Mouse (Mus musculus): ENCODE data around the gene 1700029I15Rik. TPM values are rescaled to one million over a fixed set of nuclear protein-coding genes. Genes with fewer than 3 reads are reported as not detected.

The 1700029I15Rik gene
- polyA plus RNA-seq, 1 experiment from 2014 or later, result 4.0 TPM

DNA sequence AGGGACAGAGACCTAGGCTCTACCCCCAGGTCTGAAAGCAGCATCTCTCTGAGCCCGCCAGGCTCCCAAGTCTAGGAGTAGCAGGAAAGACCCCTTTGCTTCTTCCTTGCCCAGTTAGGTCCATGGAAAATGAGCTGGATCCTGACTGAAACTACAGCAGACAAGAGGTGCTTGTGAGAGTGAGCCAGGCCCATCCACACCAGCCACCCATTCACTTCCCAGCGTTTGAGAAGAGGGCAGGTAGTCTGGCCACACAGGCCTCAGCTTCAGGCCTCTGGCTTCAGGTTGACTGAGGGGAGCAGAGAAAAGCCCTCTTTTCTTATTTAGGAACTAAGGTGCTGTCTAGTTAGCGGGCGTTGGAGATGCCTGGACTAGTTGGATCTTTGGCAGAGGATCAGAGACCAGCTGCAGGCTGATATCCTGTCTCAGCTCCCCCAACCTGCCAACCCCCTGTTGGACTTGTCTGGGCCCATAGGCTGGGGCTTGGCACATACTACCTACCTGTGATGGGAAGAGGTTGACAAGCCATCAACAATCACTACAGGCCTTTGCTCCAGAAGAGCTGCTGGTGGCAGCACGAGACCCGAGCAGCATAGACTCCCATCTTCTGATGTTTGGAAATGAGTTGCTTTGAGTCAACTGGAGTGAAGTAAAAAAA is 19.6 kb upstream of the 1700029I15Rik start:
- Histone ChIP-seq H3K27me3 (no peaks in the 10 kb centered on the region), H3K4me1 (no peaks in the 10 kb centered on the region), H3K9me3 (no peaks in the 10 kb centered on the region), H3K4me3 (no peak overlapping the region), H3K27ac (peak overlapping the region; percentile 60), H3K36me3 (peaks cover 79% of the 10 kb centered on the region), H3K9ac (no peak overlapping the region), H3K4me2 (no peak overlapping the region)
- ATAC-seq (ENCODE audit: insufficient number of reproducible peaks, insufficient read depth, low FRiP score, low TSS enrichment, low read depth), result no peak
- WGBS, result 88% methylated on average over 6 of the region's 6 CpGs

DNA sequence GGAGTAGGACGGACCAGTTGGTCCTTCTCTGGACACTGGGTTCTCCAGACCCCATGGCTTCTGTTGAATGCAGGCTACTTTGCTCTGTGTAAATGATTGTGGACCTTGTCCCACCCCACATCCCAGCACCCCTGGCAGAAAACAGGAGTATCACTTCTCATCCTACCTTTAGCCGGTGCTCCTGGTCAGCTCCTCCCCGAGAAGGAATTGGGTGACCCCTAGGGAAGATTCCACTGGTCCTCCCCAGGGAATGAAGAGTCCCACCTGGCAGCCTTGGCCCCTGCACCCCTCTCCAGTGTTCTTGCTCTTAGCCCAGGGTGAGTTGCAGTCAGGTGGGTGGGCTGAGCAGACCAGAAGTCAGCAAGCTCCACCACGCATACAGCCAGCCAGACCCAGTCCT is 18.3 kb upstream of the 1700029I15Rik start:
- Histone ChIP-seq H3K27ac (no peak overlapping the region), H3K9ac (no peak overlapping the region), H3K9me3 (no peaks in the 10 kb centered on the region), H3K4me2 (no peak overlapping the region), H3K27me3 (peaks cover 3% of the 10 kb centered on the region; the same call in 1 of the 2 replicates), H3K36me3 (peaks cover 65% of the 10 kb centered on the region), H3K4me3 (no peak overlapping the region), H3K4me1 (no peaks in the 10 kb centered on the region)
- 85% methylated on average over 4 of the region's 4 CpGs for WGBS
- no peak for ATAC-seq (ENCODE audit: insufficient number of reproducible peaks, insufficient read depth, low FRiP score, low TSS enrichment, low read depth)

DNA sequence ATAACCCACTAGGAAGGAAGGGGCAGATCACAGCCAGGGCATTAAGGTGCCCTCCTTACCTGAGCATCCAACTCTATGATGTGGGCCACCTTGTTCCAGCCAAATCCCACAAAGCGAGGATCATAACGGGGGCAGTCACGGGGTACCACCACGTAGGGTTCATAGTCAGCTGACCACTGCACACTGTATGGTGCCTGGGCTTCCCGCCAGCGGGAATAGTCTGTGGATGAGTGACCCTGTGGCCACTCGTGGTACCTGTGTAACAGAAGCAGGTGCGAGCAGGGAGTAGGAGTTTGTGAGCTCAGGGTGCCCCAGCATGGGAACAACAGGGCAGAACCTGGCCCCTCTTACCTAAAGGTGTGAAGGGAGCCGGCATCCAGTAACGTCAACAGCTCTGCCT is 16.8 kb upstream of the 1700029I15Rik start:
- Histone ChIP-seq H3K36me3 (peaks cover 50% of the 10 kb centered on the region), H3K9ac (no peak overlapping the region), H3K4me2 (no peak overlapping the region), H3K4me3 (no peak overlapping the region), H3K4me1 (peaks cover 8% of the 10 kb centered on the region), H3K9me3 (no peaks in the 10 kb centered on the region), H3K27ac (no peak overlapping the region), H3K27me3 (peaks cover 18% of the 10 kb centered on the region)
- no peak for ATAC-seq (ENCODE audit: insufficient number of reproducible peaks, insufficient read depth, low FRiP score, low TSS enrichment, low read depth)
- 91% methylated on average over 10 of the region's 10 CpGs for WGBS

DNA sequence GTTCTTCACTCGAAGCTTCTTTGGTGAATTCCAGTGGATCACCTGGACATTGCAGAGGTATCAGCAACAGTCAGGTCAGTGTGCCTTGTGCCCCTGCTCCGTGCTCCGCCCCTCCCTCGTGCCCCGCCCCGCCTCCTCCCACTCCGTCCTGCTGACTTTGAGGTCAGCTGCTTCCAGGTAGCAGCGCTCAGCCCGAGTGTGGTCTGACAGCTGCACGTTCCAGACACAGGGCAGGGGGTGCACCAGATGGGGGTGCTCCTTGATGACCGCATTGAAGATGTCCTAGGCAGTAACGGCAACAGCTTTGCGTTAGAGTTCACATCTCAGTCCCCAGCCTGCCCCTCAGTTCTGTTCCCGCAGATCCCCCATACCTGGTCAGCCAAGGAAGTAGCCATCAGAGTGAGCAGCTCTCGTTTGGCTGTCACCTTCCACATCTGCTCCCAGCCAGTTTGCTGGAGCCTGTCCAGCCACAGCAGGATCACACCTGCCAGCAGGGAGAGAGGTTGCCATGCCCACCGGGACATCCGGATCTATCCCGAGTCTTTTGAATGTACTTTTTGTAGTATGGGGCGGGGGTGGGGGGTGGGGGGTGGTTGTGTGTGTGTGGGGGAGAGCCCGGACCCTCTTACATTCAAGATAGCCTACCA is 14.8 kb upstream of the 1700029I15Rik start:
- no peak overlapping the region for H3K4me2 ChIP-seq
- peaks cover 37% of the 10 kb centered on the region for H3K36me3 ChIP-seq
- H3K9ac ChIP-seq, result no peak overlapping the region
- WGBS, result 44% methylated on average over 20 of the region's 20 CpGs
- no peak overlapping the region for H3K27ac ChIP-seq
- H3K4me3 ChIP-seq, result no peak overlapping the region
- H3K27me3 ChIP-seq, result peaks cover 37% of the 10 kb centered on the region
- peaks cover 27% of the 10 kb centered on the region for H3K4me1 ChIP-seq
- no peaks in the 10 kb centered on the region for H3K9me3 ChIP-seq
- ATAC-seq (ENCODE audit: insufficient number of reproducible peaks, insufficient read depth, low FRiP score, low TSS enrichment, low read depth), result no peak

DNA sequence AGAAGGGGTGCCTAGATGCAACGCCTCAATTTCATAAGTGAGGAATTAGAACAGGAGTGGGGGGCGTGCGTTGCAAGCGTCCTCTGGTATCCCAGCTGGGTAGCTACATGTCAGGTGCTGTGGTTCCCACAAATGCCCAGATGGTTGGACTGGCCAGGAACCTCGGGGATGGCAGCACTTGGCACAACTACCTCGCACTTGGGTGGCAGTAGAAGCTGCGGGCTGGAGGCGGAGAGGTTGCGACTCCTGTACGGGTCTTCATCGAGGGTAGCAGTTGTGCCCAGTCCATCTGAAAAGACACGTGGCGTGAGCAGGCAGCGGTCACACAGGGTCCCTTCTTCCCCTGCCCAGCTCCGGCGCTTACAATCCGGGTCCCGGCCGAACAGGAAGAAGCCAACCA is 12.0 kb upstream of the 1700029I15Rik start:
- WGBS, result 11% methylated on average over 19 of the region's 19 CpGs
- peaks cover 43% of the 10 kb centered on the region for H3K27me3 ChIP-seq
- peaks cover 44% of the 10 kb centered on the region for H3K4me1 ChIP-seq
- peak overlapping the region; percentile 91 for H3K4me2 ChIP-seq
- no peak overlapping the region for H3K27ac ChIP-seq
- peak overlapping the region; percentile 54 for H3K4me3 ChIP-seq
- ATAC-seq (ENCODE audit: insufficient number of reproducible peaks, insufficient read depth, low FRiP score, low TSS enrichment, low read depth), result no peak
- peaks cover 13% of the 10 kb centered on the region for H3K36me3 ChIP-seq
- peak overlapping the region; percentile 73 for H3K9ac ChIP-seq
- no peaks in the 10 kb centered on the region for H3K9me3 ChIP-seq

DNA sequence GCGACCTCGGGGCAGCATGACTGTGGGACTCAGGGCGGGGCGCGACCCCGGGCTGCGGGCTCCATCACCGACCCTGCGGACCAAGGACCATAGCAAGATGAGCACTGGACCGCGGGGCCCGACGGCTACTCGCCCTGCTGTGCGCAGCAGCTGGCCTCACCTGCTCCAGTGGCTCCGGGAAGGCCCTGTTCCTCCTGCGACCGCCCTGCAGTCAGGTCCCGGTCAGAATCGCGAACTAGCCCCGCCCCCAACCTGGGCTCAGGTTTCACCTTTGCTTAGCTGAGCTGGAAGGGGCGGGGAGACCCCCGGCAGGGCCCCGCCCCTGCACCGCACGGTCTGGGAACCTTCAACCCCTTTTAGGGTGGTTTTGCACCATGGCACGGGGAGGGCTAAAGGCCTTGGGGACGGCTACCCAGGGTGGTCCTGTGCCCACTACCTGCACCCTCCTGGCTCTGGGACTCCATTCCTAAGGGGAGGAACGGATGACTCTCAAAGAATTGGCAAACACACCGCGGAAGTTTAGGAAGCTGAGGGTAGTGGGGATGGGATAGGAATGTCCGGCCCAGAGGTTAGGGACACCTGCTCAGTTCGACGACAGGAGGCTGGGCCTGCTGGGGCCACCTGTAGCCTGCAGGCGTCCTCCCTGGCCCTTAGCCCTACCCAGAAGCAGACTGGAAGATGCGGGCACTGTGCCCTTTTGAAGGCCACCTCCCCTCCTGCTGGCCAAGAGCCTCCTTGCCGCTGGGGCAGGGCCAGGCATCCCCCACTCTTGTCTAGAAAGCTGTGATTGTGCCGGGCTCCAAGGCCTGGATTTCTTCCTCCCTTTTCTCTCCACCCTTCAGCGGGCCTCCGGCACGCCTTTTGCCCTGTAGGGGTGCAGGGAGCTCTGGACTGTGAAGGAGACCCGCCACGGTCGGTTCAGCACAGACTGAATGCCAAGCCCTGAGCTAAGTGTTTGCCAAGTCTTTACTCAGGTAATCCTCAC is 11.2 kb upstream of the 1700029I15Rik start:
- Histone ChIP-seq H3K27ac (peak overlapping the region; percentile 69; the same call in 1 of the 2 replicates), H3K9me3 (no peaks in the 10 kb centered on the region), H3K27me3 (peaks cover 43% of the 10 kb centered on the region), H3K4me2 (peak overlapping the region; percentile 91), H3K9ac (peak overlapping the region; percentile 73), H3K4me3 (peak overlapping the region; percentile 54), H3K4me1 (peaks cover 49% of the 10 kb centered on the region), H3K36me3 (peaks cover 6% of the 10 kb centered on the region)
- no peak for ATAC-seq (ENCODE audit: insufficient number of reproducible peaks, insufficient read depth, low FRiP score, low TSS enrichment, low read depth)
- 1% methylated on average over 45 of the region's 45 CpGs for WGBS

DNA sequence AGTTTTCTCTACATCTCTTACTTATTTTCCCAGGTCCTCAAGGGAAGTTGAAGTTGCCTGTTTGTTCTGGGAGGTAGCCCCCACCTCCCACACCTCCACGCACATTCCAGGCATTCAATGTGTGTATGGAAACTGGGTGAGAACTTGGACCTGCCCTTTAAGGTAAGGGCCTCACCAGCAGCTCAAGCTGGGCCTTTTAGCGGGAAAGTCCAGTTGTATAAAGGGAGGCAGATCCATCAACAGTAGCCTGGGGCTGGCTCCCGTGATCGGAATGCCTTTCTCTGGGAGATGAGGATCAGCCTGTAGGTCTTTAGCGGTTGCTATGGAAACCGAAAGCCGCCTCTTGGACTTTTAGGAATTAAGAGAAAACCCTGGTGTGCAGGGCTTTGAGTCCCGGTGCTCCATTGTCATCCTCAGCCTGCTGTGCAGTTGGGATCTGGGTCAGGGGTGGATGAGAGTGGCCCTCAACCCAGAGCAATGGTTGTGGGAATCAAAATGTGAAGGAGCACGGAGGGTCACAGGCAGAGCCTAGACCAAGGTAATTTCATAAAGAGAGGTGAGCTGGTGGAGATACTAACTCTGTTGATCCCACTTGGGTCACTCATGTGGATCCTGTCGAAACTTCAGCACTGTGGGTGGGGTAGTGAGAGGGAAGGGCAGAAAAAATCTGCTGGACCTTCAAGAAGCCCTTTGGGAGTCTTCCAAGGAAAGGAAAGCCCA is 10.2 kb upstream of the 1700029I15Rik start:
- peaks cover 53% of the 10 kb centered on the region for H3K4me1 ChIP-seq
- no peak overlapping the region for H3K4me3 ChIP-seq
- no peaks in the 10 kb centered on the region for H3K9me3 ChIP-seq
- H3K27me3 ChIP-seq, result peaks cover 43% of the 10 kb centered on the region
- no peak overlapping the region for H3K9ac ChIP-seq
- H3K4me2 ChIP-seq, result peak overlapping the region; percentile 91
- peak overlapping the region; percentile 69 for H3K27ac ChIP-seq
- H3K36me3 ChIP-seq, result 0 out of 2 replicates have a peak, but pooled peaks cover 2% of the 10 kb centered on the region
- WGBS, result 14% methylated on average over 10 of the region's 10 CpGs
- ATAC-seq (ENCODE audit: insufficient number of reproducible peaks, insufficient read depth, low FRiP score, low TSS enrichment, low read depth), result no peak

DNA sequence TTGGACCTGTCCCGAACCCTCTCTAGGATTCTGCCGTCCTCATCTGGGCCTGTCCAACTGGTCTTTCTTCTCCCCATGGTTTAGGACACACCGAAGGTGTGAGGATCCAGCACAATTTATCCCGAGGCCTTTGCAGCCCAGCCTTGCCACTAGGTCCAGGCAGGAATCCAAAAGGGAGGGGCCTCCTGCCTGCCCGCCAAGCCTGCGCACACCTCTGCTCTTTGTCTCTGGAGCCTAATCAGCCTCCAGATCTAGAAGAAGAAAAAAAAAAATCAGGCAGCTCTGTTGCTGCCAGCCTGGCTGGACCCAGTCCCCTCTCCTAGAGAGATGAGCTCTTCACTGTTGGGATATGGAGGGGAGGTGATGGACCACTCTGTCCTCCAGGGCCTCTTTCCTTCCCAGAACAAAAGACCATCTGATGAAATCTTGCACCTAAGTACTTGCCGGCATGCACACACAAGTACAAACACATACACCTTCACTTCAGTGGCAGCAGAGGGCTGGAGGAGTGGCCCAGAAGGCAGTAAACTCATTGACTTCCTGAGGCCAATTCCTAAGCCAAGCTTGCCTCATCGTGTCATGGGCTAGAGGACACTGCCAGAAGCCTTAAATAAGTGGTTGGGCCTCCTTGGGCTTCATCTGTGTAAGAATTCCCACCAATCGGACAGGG is 9.4 kb upstream of the 1700029I15Rik start:
- 0 out of 2 replicates have a peak, but pooled peaks cover 9% of the 10 kb centered on the region for H3K36me3 ChIP-seq
- H3K4me2 ChIP-seq, result peak overlapping the region; percentile 12; the same call in 1 of the 2 replicates
- no peak overlapping the region for H3K4me3 ChIP-seq
- 0 out of 2 replicates have a peak overlapping the region, but pooled peaks have one; percentile 6 for H3K9ac ChIP-seq
- H3K9me3 ChIP-seq, result no peaks in the 10 kb centered on the region
- H3K4me1 ChIP-seq, result peaks cover 53% of the 10 kb centered on the region
- H3K27ac ChIP-seq, result peak overlapping the region; percentile 69
- WGBS, result 37% methylated on average over 9 of the region's 9 CpGs
- peaks cover 43% of the 10 kb centered on the region for H3K27me3 ChIP-seq
- ATAC-seq (ENCODE audit: insufficient number of reproducible peaks, insufficient read depth, low FRiP score, low TSS enrichment, low read depth), result no peak

DNA sequence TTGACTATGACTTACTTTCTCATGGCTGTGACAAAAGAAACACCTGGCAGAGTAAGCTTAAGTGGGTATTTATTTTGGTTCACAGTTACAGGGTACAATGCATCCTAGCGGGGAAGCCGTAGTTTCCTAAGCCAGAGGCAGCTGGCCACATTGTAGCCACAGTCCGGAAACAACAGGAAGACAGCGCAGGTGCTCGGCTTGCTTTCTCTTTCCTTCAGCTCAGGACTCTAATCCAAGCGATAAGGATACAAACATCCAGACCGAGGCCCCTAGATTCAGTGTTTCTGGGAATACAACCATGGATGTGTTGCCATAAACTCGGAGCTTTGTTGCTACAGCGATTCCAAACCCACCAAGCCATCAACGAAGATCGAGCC is 8.9 kb upstream of the 1700029I15Rik start:
- ATAC-seq (ENCODE audit: insufficient number of reproducible peaks, insufficient read depth, low FRiP score, low TSS enrichment, low read depth), result no peak
- H3K4me3 ChIP-seq, result no peak overlapping the region
- 76% methylated on average over 11 of the region's 11 CpGs for WGBS
- peaks cover 53% of the 10 kb centered on the region for H3K4me1 ChIP-seq
- no peaks in the 10 kb centered on the region for H3K9me3 ChIP-seq
- H3K9ac ChIP-seq, result no peak overlapping the region
- H3K36me3 ChIP-seq, result peaks cover 15% of the 10 kb centered on the region
- H3K4me2 ChIP-seq, result peak overlapping the region; percentile 87; the same call in 1 of the 2 replicates
- peak overlapping the region; percentile 69 for H3K27ac ChIP-seq
- H3K27me3 ChIP-seq, result peaks cover 43% of the 10 kb centered on the region

DNA sequence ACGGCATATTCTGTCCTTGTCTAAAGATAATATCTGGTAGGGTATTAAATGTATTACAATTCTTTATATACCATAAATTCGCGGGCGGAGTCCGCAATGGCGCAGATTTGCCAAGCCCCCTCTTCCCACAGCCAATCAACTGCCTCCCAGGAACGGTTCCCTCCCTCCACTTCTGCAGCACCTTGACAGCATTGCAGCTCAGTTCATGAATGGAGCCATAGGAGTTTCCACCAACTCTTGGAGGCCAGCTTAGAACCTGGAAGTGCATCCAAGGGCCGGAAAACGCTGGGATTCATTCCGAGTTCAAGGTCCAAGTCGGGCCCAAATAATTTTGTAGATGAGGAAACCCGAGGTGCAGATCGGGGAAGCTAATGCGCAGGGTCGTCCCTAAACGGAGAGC is 7.8 kb upstream of the 1700029I15Rik start, which contains the start of the genes Pex16 and Large2:
Gene Pex16, plus strand, starts transcription at position 163 of the 400 bp plus-strand sequence.
Gene Large2, minus strand, starts transcription at position 356 of the 400 bp plus-strand sequence.
- no peaks in the 10 kb centered on the region for H3K9me3 ChIP-seq
- H3K4me3 ChIP-seq, result peak within 1 kb of the TSS; percentile 76
- 2% methylated on average over 16 of the region's 16 CpGs for WGBS
- peak within 1 kb of the TSS; percentile 92 for H3K27ac ChIP-seq
- H3K4me1 ChIP-seq, result peaks cover 53% of the 10 kb centered on the region
- H3K36me3 ChIP-seq, result peaks cover 26% of the 10 kb centered on the region
- peaks cover 36% of the 10 kb centered on the region for H3K27me3 ChIP-seq
- H3K9ac ChIP-seq, result peak within 1 kb of the TSS; percentile 82
- H3K4me2 ChIP-seq, result peak within 1 kb of the TSS; percentile 87
- no peak for ATAC-seq (ENCODE audit: insufficient number of reproducible peaks, insufficient read depth, low FRiP score, low TSS enrichment, low read depth)
